Mouse (Mus musculus) v-Abl transformed pro-B cells (cell line): Measurements from ENCODE around the gene Gnaq.

ENCODE experiments used
- in situ Hi-C, 2 experiments: fragments of 400-800 bp; cut with MboI; formaldehyde crosslinking; loops; one replicate each; pipeline ENCODE4 v1.15.1; 2025; ENCODE audit not compliant: unreplicated experiment in 2 of 2

Gene Gnaq

DNA sequence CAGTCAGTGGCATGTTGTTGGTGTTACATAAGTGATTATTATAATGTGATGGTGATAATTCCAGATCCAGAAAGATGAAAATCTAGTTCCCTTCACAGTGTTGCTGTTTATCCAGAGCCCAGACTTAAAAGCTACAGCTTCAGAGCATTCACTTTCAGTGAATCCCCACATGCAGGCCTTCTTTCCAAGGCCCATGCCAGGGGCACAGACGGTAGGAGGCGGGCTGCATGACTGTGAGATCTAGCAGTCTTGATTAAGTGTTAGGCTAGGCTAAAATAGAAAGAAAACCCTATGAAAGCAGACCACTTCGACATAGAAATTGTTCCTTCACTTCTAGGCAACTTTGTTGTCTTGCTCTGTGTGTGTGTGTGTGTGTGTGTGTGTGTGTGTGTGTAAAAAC lies 214.4 kb downstream of the Gnaq start:
- in situ Hi-C loops = no loop called here

DNA sequence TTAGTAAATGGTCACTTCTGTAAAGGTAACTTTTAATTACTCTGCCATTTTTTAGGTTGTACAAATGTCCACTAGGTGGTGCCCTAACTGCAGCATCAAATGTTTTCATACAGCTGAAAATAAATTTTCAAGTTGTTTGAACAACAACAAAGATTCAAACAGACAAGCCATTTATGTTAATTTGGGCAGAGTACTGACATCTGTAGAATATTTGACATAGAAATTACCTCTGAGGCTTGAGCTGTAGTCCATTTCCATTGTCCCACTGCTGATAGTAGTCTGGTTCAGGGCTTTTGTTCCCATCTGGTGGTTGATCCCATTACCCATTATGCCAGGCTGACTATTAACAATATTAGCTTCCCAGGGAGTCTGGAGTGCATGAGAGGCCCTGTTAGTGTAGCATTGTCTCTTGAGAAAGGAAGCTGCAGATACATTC lies 221.1 kb downstream of the Gnaq start:
- in situ Hi-C loops = loop anchor here in 1 of 2 experiments (10.0 kb wide), 1 partner anchor 201 kb away; no protein-coding TSS in a partner anchor

DNA sequence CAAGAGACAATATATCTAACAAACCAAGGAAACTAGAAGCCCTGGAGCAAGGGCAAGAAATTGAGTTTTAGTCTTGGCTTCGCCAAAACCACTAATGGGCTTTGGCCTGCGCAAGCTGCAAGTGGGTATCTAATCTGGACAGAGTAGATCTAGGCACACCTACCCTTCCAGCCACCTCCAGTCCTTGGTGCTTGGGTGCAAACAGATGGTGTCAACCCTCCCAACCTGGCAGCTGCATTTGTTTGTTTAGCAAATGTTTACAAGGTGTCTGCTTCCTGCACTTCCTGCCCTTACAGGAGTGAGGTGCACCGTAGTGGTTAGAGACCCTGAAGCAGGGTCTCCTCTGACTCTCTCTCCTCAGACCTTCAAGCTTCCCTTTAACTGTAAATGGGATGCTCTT lies 225.5 kb downstream of the Gnaq start:
- in situ Hi-C loops = loop anchor here (5.0 to 10.0 kb wide), 3 partner anchors 197 to 429 kb away; no protein-coding TSS in a partner anchor

DNA sequence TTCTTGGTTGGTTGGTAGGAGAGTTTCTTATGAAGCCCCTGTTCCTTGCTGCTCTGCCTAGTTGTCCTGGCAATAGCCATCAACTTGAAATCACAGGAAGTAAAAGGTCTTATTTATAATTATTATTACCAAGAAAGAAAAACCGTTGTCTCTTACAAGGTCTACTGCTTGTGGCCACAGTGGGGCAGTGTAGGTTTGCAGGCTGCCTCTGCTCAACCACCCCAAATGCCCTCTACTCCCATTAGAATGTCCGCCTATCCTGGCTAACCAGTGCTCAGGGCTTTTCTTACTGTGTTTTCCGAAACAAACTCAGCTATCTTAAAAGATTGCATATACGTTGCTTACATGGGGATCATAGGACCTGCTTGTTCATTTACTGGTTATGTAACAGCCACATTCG lies 226.3 kb downstream of the Gnaq start:
- in situ Hi-C loops = loop anchor here (5.0 to 10.0 kb wide), 3 partner anchors 196 to 428 kb away; no protein-coding TSS in a partner anchor

DNA sequence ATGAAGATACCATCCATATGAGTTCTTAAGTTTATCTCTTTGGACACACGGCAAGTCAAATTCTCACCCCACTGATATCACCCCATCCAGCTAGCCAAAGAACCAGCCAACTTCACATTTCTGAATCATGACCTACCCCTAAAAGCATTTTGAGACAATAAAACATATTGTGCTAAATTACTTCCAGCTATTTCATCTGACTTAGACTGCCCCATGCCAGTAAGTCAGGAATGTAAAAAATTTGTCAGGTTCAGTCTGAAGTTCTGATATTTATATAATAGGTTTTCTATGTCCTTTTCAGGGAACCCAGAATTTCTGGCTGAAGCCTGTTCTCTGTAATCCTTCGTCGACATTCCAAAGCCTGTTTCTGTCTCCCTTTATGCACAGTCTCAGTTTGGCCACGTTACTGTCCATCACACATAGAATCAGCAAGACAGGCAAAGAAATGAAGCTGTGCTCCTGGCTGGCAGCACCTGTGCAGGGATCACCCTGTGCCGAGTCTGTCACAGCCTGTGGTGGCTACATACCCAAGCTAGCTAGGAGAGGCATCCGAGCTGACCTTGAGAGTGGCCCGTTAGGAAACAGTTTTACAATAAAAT lies 233.9 kb downstream of the Gnaq start:
- in situ Hi-C loops = no loop called here

DNA sequence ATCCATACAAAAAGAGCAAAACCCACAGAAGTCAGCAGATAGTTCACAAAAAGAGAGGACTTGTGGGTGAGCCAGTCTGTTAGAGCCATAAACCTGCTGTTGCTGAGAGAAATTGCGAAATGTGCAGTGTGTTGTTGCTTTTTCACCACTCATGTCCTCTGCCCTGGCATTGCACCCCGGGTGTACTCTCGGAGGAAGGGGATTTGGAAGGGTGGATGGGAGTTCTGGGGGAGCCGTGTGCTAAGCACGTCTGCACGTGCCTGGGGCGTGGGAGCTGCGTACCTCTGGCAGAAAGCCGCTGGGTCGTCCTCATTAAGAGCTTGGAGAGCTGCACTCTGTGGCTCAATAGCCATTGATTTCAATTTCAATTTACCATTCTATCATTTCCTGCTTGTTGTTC lies 234.6 kb downstream of the Gnaq start:
- in situ Hi-C loops = no loop called here

DNA sequence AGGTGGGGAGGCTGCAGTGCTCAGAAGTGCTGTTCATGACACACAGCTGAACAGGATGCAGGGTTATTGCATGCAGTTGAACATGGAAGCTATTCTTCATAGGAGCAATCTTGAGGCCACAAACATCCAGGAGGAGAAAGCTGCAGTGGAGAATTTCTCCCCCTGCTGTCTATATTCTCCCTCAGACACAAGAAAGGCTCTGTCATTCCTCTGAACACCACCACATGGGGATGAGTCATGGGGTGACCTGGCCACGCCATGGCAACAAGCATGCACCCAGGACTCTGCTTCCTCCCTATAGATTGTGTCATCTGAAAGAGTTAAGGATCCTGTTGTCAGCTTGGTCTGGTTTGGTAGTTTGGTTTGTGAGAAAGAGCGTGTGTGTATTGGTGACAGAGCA lies 239.0 kb downstream of the Gnaq start:
- in situ Hi-C loops = loop anchor here in 1 of 2 experiments (10.0 kb wide), 1 partner anchor 413 kb away; the partner anchor contains the start of gene Vps13a

DNA sequence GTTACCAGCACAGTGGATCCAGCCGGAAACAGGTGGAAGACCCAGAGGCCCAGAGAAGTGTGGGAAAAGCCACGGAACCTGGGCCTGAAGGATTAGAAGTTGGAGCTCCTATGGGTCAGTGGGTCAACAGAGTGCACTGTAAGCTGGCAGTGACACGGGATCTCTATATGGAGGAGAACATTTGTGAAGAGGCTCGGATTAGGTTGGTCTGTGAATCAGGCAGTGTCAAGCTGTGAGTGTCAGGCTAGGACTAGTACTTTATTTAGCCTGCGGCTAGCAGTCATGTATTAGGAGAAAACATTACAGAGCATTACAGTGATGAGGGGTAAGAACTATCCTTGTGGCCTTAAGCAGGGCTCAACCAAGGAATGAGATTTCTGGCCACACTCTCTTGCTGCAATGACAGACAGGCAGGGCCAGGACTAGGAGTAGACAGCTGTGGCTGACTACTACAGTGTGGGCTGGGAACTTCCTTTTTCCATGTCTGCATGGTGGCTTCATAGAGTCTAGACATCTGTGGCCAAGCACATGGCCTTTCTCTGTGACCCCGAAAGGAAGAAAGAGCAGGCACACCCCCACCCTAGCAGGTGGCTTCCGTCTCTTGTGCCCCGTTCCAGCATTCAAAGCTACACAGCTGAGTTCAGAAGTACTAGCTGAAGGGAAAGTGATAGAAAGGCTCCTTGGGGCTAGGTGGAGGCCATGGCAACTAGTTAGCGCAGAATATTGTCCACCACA lies 240.3 kb downstream of the Gnaq start:
- in situ Hi-C loops = loop anchor here in 1 of 2 experiments (10.0 kb wide), 1 partner anchor 412 kb away; the partner anchor contains the start of gene Vps13a

DNA sequence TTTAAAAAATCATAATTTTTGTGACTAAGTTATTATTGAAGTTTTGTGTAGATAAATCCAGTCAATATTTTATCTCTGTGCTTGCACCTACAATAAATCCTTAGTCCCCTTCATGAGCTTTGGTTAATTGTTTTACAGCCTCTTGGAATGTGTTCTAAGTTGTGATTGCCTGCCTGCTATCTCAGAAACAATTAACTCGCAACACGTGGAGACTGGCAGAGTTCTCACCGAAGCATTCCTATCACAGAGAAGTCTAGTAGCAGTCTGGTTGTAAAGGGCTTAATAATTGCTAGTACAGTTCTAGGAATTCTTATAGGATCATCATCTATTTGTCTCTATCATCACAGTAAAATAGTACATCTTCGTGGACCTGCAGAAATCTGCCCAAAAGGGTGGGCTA lies 243.2 kb downstream of the Gnaq start:
- in situ Hi-C loops = loop anchor here in 1 of 2 experiments (10.0 kb wide), 1 partner anchor 409 kb away; the partner anchor contains the start of gene Vps13a

DNA sequence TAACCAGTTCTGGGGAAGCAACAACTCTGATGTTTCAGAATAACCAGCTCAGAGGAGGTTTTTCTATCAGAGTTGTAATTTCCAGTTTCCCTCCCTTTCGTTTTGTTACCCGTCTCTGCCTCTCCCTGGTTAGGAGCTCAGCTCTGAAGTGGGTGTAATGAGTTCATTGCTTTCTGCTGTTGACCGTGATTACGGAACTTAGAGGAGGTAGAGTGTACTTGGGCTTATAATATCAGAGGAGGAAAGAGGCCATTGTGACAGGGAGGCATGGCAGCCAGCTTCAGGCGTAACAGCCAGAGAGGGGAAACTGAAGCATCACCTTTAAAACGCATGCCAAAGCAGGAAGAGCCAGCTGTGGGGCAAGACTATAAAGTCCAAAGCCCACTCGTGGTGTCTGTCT lies 245.9 kb downstream of the Gnaq start:
- in situ Hi-C loops = loop anchor here in 1 of 2 experiments (10.0 kb wide), 1 partner anchor 406 kb away; the partner anchor contains the start of gene Vps13a

DNA sequence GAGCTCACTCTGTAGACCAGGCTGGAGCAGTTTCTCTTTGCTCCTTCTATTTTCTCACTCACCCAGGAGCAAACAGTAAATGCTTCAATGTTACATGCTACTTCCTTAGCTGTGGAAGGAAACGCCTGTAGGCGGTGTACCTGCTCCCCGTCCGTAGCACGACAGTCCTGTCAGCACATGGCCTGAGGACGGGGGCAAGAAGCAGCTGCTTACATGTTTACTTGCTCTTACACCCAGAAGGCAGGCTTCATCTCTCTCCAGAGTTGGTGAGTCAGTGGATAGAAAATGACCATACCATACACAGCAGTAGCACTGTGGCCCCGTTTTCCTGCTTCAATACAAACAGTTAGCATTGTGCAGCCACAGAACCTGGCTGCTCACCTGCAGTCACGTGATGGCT lies 247.1 kb downstream of the Gnaq start:
- in situ Hi-C loops = loop anchor here in 1 of 2 experiments (10.0 kb wide), 1 partner anchor 405 kb away; the partner anchor contains the start of gene Vps13a

DNA sequence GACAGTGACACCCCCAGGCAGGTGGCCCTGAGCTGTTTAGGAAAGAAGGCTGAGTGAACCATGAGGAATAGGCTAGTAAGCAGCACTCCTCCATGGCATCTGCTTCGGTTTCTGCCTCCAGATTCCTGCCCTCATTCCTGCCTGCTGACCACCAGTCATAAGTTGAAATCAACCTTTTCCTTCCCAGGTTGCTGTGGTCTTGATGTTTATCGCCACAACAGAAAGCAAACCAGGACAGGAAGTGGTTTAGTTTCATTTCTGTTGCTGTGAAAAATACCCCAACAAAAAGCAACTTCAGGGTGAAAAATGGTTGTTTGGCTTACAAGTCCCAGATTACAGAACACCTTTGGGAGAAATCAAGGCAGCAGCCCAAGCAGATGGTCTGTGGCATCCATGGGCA lies 249.8 kb downstream of the Gnaq start:
- in situ Hi-C loops = no loop called here

DNA sequence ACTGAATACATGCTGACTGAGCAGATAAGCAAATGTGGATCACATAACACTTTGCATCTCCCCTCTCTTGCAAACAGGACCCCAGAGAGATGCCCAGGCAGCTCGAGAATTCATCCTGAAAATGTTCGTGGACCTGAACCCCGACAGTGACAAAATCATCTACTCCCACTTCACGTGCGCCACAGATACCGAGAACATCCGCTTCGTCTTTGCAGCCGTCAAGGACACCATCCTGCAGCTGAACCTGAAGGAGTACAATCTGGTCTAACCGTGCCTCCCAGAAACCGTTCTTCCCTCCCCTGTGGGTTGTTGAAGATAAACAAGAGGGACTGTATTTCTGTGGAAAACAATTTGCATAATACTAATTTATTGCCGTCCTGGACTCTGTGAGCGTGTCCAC lies 250.5 kb downstream of the Gnaq start:
- in situ Hi-C loops = no loop called here

DNA sequence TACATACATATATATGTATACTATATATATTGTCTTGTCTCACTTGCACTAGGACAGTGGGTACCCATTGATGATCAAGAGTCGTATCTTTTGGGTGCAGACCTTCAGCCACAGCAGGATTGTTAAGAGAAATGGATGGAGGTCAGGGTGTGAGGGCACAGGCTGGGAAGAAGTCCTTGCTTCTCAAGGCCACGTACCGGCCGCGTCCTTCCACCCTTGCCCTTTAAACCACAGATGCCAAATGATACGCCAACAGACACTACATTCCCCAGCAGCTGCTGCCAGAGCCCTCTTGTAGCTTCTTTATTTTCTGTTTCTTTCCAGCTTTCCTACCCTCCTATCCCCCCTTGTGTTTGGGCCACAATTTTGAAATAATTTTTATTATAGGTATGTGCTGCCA lies 251.5 kb downstream of the Gnaq start:
- in situ Hi-C loops = no loop called here

DNA sequence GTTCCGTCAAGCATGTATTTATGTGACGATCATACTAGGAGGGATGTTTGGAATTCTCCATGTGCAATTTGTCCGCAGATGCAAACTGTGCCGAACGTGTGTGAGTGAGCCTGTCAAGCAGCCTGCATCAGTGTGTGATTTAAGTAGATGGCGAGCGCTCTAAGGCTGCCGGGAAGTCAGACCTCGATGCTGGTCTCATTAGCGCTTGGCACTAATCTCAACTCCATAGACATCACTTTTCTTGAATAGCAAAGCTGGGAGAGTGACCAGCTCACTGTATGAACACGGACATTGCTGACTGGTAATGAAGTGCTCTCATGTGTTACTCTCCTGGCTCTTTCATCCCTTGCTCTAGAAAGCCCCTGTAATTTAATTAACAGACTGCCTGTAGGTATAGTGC lies 252.3 kb downstream of the Gnaq start:
- in situ Hi-C loops = no loop called here

DNA sequence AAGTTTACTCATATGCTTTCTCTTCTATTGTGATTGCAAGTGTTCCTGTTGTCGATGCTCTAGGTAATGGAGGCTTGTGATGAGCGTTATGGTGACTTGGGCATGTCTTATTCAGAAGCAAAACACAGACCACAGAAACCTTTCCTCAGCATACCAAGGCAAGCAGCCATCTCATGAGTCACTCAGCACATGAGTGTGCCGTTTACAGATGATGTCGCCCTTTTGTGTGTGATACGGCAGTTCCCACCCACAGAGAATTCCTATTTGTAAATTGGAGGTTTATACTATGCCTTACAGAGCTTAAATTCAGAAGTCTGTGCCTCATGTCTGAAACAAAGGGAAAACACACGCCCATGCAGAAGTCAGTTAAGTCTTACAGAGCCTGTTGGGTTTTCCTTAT lies 253.9 kb downstream of the Gnaq start:
- in situ Hi-C loops = no loop called here

DNA sequence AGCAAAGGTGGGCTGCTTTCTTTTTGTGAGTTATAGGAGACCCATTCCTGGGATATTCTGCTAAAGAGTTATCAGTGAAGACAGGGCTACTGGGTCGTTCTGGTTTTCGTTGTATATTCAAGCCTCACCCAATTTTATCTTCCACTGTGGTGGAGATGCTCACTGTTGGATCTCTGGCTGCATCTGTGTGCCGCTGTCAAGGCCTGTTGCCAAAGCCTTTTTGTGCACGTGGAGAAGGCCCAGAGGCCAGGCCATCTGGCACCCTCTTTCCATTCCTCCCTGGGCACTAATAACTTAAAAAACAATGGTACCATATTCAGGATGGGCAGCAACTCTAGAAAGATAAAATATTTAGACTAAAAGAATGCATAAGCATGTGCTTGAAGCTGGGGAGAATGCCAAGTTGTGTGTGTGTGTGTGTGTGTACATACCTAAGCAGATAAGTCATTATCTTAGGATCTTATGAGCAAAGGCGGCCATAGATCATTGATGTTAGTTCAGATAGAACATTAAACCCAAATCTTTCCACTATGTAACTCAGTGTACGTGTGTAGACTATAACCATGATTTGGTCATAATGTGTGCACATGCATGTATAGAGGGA lies 257.7 kb downstream of the Gnaq start:
- in situ Hi-C loops = no loop called here

DNA sequence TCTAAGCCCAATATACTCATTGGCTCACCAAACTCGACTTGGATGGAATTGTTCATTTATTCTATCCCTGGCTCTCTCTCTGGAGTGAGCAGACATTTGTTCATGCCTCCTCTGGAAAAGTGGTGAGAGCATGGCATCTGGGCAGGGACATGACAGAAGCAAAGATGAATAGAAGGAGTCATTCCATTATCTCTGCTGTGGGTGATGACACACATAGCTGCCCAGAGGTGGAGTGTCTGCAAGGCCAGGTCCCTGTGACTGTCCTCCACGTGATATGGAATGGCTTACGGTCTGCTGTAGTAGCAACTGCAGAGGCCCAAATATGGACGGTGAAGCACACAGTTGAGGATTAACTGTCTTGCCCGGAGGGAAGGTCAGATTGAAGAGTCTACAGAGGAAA lies 261.8 kb downstream of the Gnaq start:
- in situ Hi-C loops = no loop called here

DNA sequence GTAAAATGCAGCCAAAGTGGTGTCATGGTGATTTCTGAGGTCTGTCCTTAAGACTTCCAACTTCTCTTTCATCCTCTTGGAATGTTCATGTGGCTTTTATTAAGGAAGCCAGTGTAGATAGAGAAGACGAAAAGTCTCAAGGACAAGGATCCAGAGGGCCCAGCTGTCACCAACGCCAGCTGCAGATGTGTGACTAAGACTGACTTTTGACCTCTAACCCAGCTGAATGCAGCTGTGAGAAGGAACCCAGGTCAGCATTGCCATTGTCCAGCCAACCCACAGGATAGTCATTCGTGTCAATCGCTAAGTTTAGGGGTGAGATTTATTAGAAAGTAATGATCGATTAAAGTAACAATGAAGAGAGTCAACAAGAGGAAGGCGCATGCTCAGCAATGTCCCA lies 270.5 kb downstream of the Gnaq start:
- in situ Hi-C loops = no loop called here

DNA sequence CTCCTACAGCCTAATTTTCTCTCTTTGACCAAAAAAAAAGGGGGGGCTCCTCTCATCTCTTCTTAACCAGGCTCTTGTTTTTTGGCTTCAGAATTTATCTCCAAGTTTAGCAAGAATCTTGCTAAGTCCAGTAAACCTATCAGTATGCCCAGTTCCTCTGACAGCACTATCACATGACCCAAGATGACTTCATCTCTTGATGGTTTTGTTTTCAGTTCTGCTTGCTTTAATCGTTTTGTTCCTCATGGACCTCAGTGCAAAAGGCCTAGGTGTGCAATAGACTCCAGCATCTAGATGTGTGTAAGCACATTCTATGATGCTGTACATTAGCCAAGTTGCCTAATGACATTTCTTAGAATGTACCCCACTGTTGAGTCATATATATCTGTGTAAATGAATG lies 275.1 kb downstream of the Gnaq start:
- in situ Hi-C loops = no loop called here

DNA sequence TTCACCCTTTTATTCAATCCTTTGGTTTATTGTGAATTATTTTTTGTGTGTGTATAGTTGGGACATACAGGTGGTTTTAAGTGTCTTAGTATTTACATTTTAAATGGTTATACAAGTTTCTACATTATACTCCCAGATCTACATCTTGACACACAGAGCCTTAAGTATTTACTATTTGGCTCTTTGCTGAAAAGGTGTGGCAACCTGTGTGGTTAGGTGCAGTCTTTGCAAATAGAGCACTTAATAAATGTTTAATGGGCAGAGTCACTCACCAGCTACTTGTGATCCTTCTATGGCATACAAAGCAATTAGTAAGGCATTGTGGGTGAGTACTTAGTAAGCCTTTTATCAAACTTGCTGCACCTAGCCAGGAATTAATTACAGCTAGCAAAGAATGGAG lies 278.7 kb downstream of the Gnaq start:
- in situ Hi-C loops = no loop called here
